Mouse (Mus musculus) olfactory bulb, adult 2 months (tissue): ENCODE measurements around the gene Akap13. TPM values are rescaled to one million over a fixed set of nuclear protein-coding genes. Genes with fewer than 3 reads are reported as not detected.

Experiments
- H3K27ac ChIP-seq: fragments of 200-500 bp; 2 replicates; pipeline ENCODE4 v1.5.1; 2012; ENCODE audit warnings: low read depth, low read length; ENCODE audit not compliant: insufficient read depth
- H3K4me1 ChIP-seq: fragments of 200-500 bp; 2 replicates; pipeline ENCODE4 v1.6.1; 2012; ENCODE audit warnings: low read length; ENCODE audit not compliant: control insufficient read depth, insufficient read depth
- H3K4me3 ChIP-seq: fragments of 200-500 bp; 2 replicates; pipeline ENCODE4 v1.5.1; 2012; ENCODE audit warnings: mild to moderate bottlenecking, low read depth, low read length, moderate library complexity; ENCODE audit not compliant: insufficient read depth
- CTCF ChIP-seq: fragments of 200-500 bp; IDR thresholded peaks from 2 replicates; pipeline ENCODE4 v1.5.1; 2012; ENCODE audit warnings: low read depth, mild to moderate bottlenecking, low read length, moderate library complexity; ENCODE audit not compliant: insufficient read depth
- POLR2A ChIP-seq: fragments of 200-500 bp; IDR thresholded peaks from 2 replicates; pipeline ENCODE4 v1.6.1; 2012; ENCODE audit warnings: mild to moderate bottlenecking, low read depth, low read length, moderate library complexity; ENCODE audit not compliant: insufficient read depth
- WGBS: fragments of 180-500 bp; shearing (Covaris S2); methylation state at CpG from one replicate; pipeline ENCODE4 v1.1.7; 2018; 5-methylcytosine and 5-hydroxymethylcytosine counted together
- polyA plus RNA-seq: library from polyadenylated mRNA; stranded (reverse); fragments of >200 nt; gene quantifications from 2 replicates; pipeline ENCODE4 v1.2.4, GENCODE M21; 2012; ENCODE audit warnings: low replicate concordance; ENCODE audit not compliant: missing spikeins, insufficient read depth, insufficient read length

The Akap13 gene
- polyA plus RNA-seq, 1 experiment = 67.2 TPM

GRCm38 (mm10) chr7:75415882-75416585, 39.3 kb upstream of the Akap13 start:
- no peak overlapping the region for H3K4me3 ChIP-seq
- 96% methylated on average over 7 of the region's 7 CpGs for WGBS
- no peak overlapping the region for H3K27ac ChIP-seq
- no peak for TF ChIP-seq POLR2A
- no peak for TF ChIP-seq CTCF
- no peaks in the 10 kb centered on the region for H3K4me1 ChIP-seq

- H3K4me1 ChIP-seq = no peaks in the 10 kb centered on the region
- 88% methylated on average over 2 of the region's 2 CpGs for WGBS
Observed at GRCm38 (mm10) chr7:75420927-75421326, 34.4 kb upstream of the Akap13 start.

GRCm38 (mm10) chr7:75424121-75424520, 31.2 kb upstream of the Akap13 start:
- 36% methylated on average over 7 of the region's 7 CpGs for WGBS
- H3K27ac ChIP-seq = no peak overlapping the region
- no peaks in the 10 kb centered on the region for H3K4me1 ChIP-seq
- TF ChIP-seq POLR2A = no peak
- TF ChIP-seq CTCF = no peak
- no peak overlapping the region for H3K4me3 ChIP-seq

More at GRCm38 (mm10) chr7:75420927-75421326, 34.4 kb upstream of the Akap13 start:
- TF ChIP-seq CTCF (no peak), POLR2A (no peak)
- Histone ChIP-seq H3K4me3 (no peak overlapping the region), H3K27ac (no peak overlapping the region)

- no peak for TF ChIP-seq POLR2A
- no peak for TF ChIP-seq CTCF
- Histone ChIP-seq H3K27ac (no peak overlapping the region), H3K4me1 (no peaks in the 10 kb centered on the region), H3K4me3 (no peak overlapping the region)
- whole genome bisulfite sequencing = 51% methylated on average over 4 of the region's 4 CpGs
Observed at GRCm38 (mm10) chr7:75427322-75427721, 28.0 kb upstream of the Akap13 start.

GRCm38 (mm10) chr7:75428913-75429312, 26.4 kb upstream of the Akap13 start:
- Histone ChIP-seq H3K4me3 (no peak overlapping the region), H3K4me1 (no peaks in the 10 kb centered on the region), H3K27ac (no peak overlapping the region)
- TF ChIP-seq CTCF = no peak
- TF ChIP-seq POLR2A = no peak
- 66% methylated on average over 4 of the region's 4 CpGs for WGBS

- H3K4me3 ChIP-seq = no peak overlapping the region
- WGBS = 95% methylated on average over 2 of the region's 2 CpGs
- H3K27ac ChIP-seq = no peak overlapping the region
- no peak for TF ChIP-seq CTCF
- no peak for TF ChIP-seq POLR2A
- no peaks in the 10 kb centered on the region for H3K4me1 ChIP-seq
Observed at GRCm38 (mm10) chr7:75430550-75430949, 24.8 kb upstream of the Akap13 start.

GRCm38 (mm10) chr7:75431043-75431442, 24.3 kb upstream of the Akap13 start:
- WGBS = 45% methylated on average over 7 of the region's 7 CpGs
- Histone ChIP-seq H3K4me1 (no peaks in the 10 kb centered on the region), H3K27ac (no peak overlapping the region), H3K4me3 (no peak overlapping the region)
- TF ChIP-seq CTCF (no peak), POLR2A (no peak)

- Histone ChIP-seq H3K4me3 (no peak overlapping the region), H3K4me1 (no peaks in the 10 kb centered on the region), H3K27ac (no peak overlapping the region)
- no peak for TF ChIP-seq CTCF
- TF ChIP-seq POLR2A = no peak
- WGBS = 89% methylated on average over 3 of the region's 3 CpGs
Observed at GRCm38 (mm10) chr7:75432046-75432445, 23.3 kb upstream of the Akap13 start.

GRCm38 (mm10) chr7:75436413-75437174, 18.7 kb upstream of the Akap13 start:
- TF ChIP-seq POLR2A (no peak), CTCF (no peak)
- Histone ChIP-seq H3K4me3 (no peak overlapping the region), H3K27ac (no peak overlapping the region), H3K4me1 (no peaks in the 10 kb centered on the region)
- WGBS = 56% methylated on average over 8 of the region's 8 CpGs

GRCm38 (mm10) chr7:75439570-75439969, 15.8 kb upstream of the Akap13 start:
- WGBS = 89% methylated on average over 4 of the region's 4 CpGs
- Histone ChIP-seq H3K4me3 (no peak overlapping the region), H3K4me1 (no peaks in the 10 kb centered on the region), H3K27ac (no peak overlapping the region)
- TF ChIP-seq POLR2A = no peak
- no peak for TF ChIP-seq CTCF
